Mouse (Mus musculus) 3T3-L1 (cell line): ENCODE results near the gene Scaf4.
A peak's percentile ranks its signal among the peaks of the same experiment; 100 is the strongest.
"Not testable (repeated sequence)": the region's sequence is repeated elsewhere in the genome, so short reads cannot be mapped to it uniquely, and the experiment has no call there.

ENCODE experiments used
- DNase-seq: peaks from one replicate; pipeline ENCODE4 v3.0.0-alpha.2; 2015; ENCODE audit warnings: low read depth, low spot score

Gene Scaf4

GRCm38 (mm10) chr16:90239128-90239746, 45.1 kb downstream of the Scaf4 start:
- no peak for DNase-seq

- no peak for DNase-seq
These were observed 49.1 kb downstream of the Scaf4 start for GRCm38 (mm10) chr16:90235188-90235587.

GRCm38 (mm10) chr16:90234617-90235016, 49.7 kb downstream of the Scaf4 start:
- DNase-seq = no peak

- DNase-seq = no peak
These were observed 50.6 kb downstream of the Scaf4 start for GRCm38 (mm10) chr16:90233702-90234101.

- DNase-seq = no peak
These were observed 53.0 kb downstream of the Scaf4 start for GRCm38 (mm10) chr16:90231302-90231701.

GRCm38 (mm10) chr16:90229897-90230296, 54.4 kb downstream of the Scaf4 start:
- DNase-seq = no peak

- DNase-seq = peak; percentile 51
These were observed 62.7 kb downstream of the Scaf4 start for GRCm38 (mm10) chr16:90221441-90222070.

GRCm38 (mm10) chr16:90220892-90221431, 63.3 kb downstream of the Scaf4 start:
- no peak for DNase-seq

GRCm38 (mm10) chr16:90220026-90220891, 64.0 kb downstream of the Scaf4 start, which contains the start of gene Sod1:
Sod1 (plus strand) TSS chr16:90220754.
- DNase-seq = peak; percentile 93

GRCm38 (mm10) chr16:90219445-90219844, 64.9 kb downstream of the Scaf4 start:
- not testable (repeated sequence) for DNase-seq

GRCm38 (mm10) chr16:90217926-90218325, 66.4 kb downstream of the Scaf4 start:
- peak; percentile 36 for DNase-seq

- DNase-seq = no peak
These were observed 66.9 kb downstream of the Scaf4 start for GRCm38 (mm10) chr16:90217356-90217755.

- no peak for DNase-seq
These were observed 67.9 kb downstream of the Scaf4 start for GRCm38 (mm10) chr16:90216414-90216813.

GRCm38 (mm10) chr16:90215879-90216278, 68.4 kb downstream of the Scaf4 start:
- not testable (repeated sequence) for DNase-seq

GRCm38 (mm10) chr16:90214731-90215565, 69.4 kb downstream of the Scaf4 start:
- DNase-seq = no peak

GRCm38 (mm10) chr16:90213477-90214339, 70.6 kb downstream of the Scaf4 start:
- DNase-seq = no peak

GRCm38 (mm10) chr16:90211767-90212166, 72.5 kb downstream of the Scaf4 start:
- no peak for DNase-seq

- DNase-seq = peak; percentile 63
These were observed 73.6 kb downstream of the Scaf4 start for GRCm38 (mm10) chr16:90210717-90211116.

- no peak for DNase-seq
These were observed 75.3 kb downstream of the Scaf4 start for GRCm38 (mm10) chr16:90208996-90209395.

GRCm38 (mm10) chr16:90204868-90205267, 79.4 kb downstream of the Scaf4 start:
- no peak for DNase-seq
